Mouse (Mus musculus) frontal cortex, adult (tissue): ENCODE data around the gene Lrrc49.

Source experiments
- ATAC-seq: cut with Nextera tagmentation; 2 replicates; pipeline ENCODE4 v1.9.2; 2017; ENCODE audit warnings: mild to moderate bottlenecking, moderate library complexity, mixed read lengths; ENCODE audit not compliant: low TSS enrichment

Lrrc49 gene

GRCm38 (mm10) chr9:60676429-60676828 lies 11.5 kb downstream of the Lrrc49 start:
- ATAC-seq = peak; percentile 73

- no peak for ATAC-seq
These were observed 13.2 kb downstream of the Lrrc49 start for GRCm38 (mm10) chr9:60674780-60675179.

- ATAC-seq = peak; percentile 79
These were observed 15.4 kb downstream of the Lrrc49 start for GRCm38 (mm10) chr9:60672568-60672967.

GRCm38 (mm10) chr9:60668886-60669285 lies 19.1 kb downstream of the Lrrc49 start:
- no peak for ATAC-seq

GRCm38 (mm10) chr9:60665535-60665934 lies 22.4 kb downstream of the Lrrc49 start:
- no peak for ATAC-seq

- ATAC-seq = no peak
These were observed 23.1 kb downstream of the Lrrc49 start for GRCm38 (mm10) chr9:60664866-60665265.

- peak; percentile 57; the same call in 1 of the 2 replicates for ATAC-seq
These were observed 23.6 kb downstream of the Lrrc49 start for GRCm38 (mm10) chr9:60664385-60664784.

- ATAC-seq = no peak
These were observed 25.0 kb downstream of the Lrrc49 start for GRCm38 (mm10) chr9:60662936-60663335.

- ATAC-seq = no peak
These were observed 34.4 kb downstream of the Lrrc49 start for GRCm38 (mm10) chr9:60653582-60653981.

GRCm38 (mm10) chr9:60653137-60653536 lies 34.8 kb downstream of the Lrrc49 start:
- ATAC-seq = no peak

GRCm38 (mm10) chr9:60650277-60650676 lies 37.7 kb downstream of the Lrrc49 start:
- ATAC-seq = no peak

- peak; percentile 87 for ATAC-seq
These were observed 38.7 kb downstream of the Lrrc49 start for GRCm38 (mm10) chr9:60648981-60649975.

GRCm38 (mm10) chr9:60633601-60634000 lies 54.4 kb downstream of the Lrrc49 start:
- no peak for ATAC-seq

- ATAC-seq = peak; percentile 29
These were observed 61.6 kb downstream of the Lrrc49 start for GRCm38 (mm10) chr9:60626311-60626791.

- peak; percentile 82 for ATAC-seq
These were observed 62.1 kb downstream of the Lrrc49 start for GRCm38 (mm10) chr9:60625895-60626294.

GRCm38 (mm10) chr9:60616946-60617345 lies 71.0 kb downstream of the Lrrc49 start:
- ATAC-seq = peak; percentile 56; the same call in 1 of the 2 replicates

- no peak for ATAC-seq
These were observed 71.6 kb downstream of the Lrrc49 start for GRCm38 (mm10) chr9:60616359-60616758.

- no peak for ATAC-seq
These were observed 75.7 kb downstream of the Lrrc49 start for GRCm38 (mm10) chr9:60612260-60612659.

GRCm38 (mm10) chr9:60610194-60610593 lies 77.8 kb downstream of the Lrrc49 start:
- no peak for ATAC-seq

- no peak for ATAC-seq
These were observed 79.1 kb downstream of the Lrrc49 start for GRCm38 (mm10) chr9:60608857-60609256.

GRCm38 (mm10) chr9:60608086-60608485 lies 79.9 kb downstream of the Lrrc49 start:
- no peak for ATAC-seq

- no peak for ATAC-seq
These were observed 83.0 kb downstream of the Lrrc49 start for GRCm38 (mm10) chr9:60604971-60605370.

- no peak for ATAC-seq
These were observed 86.0 kb downstream of the Lrrc49 start for GRCm38 (mm10) chr9:60601936-60602335.
